Mouse (Mus musculus): ENCODE measurements around the gene Mri1.

The Mri1 gene

DNA sequence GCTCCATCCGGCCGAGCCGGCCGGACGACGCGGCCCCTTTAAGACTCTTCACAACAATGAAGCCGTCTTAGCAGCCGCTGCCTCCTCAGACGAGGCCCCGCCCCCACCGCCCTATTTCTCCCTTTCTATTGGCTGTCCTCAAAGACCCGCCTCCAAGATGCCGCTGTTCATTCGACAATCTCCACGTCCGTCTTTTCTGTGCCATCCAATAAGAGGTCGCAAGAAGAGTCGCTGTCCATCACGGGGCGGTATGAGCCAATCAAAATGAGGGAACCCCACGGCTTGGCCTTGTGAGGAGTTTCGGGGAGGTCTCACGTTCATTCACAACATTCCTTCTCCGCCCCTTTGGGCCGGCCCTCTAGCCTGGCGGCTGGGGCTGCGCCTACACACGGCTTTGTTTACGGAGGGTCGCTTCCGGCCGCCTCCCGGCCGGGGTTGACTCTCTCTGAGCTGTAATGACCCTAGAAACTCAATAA is 20.1 kb downstream of the Mri1 start, which contains the start of gene Zswim4:
Zswim4 (minus strand) TSS at position 58 of the 476 bp plus-strand sequence.
- in situ Hi-C loops (cut with MboI, MseI): no loop called here

DNA sequence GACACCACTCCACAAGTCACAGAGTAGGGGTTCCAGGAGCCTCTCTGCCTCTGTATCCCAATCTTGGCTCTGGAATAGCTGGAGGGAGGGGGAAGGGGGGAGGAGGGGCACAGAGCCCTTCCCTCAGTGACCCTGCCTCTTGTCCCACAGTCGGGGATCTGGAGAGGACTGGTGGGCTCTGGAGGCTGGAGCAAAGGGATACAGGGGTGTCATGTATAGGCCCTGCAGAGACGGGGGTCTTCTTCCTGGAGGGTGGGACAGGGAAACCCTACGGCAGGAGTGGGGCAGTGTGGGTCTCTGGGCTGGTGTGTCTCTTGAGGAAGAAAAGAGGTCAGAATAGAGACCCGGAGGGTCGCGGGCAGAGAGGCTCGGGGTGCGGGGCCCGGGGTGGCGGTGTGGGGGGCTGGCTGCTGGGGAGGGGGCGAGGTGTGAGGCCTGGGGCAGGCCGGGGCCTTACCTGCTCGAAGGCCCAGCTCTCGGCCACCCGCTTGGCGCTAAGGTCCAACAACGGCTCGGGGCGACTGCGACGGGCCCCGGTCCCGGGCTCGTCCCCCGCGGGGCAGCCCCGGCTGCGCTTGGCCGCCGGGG is 20.6 kb downstream of the Mri1 start:
- in situ Hi-C loops (cut with MboI, MseI): no loop called here

DNA sequence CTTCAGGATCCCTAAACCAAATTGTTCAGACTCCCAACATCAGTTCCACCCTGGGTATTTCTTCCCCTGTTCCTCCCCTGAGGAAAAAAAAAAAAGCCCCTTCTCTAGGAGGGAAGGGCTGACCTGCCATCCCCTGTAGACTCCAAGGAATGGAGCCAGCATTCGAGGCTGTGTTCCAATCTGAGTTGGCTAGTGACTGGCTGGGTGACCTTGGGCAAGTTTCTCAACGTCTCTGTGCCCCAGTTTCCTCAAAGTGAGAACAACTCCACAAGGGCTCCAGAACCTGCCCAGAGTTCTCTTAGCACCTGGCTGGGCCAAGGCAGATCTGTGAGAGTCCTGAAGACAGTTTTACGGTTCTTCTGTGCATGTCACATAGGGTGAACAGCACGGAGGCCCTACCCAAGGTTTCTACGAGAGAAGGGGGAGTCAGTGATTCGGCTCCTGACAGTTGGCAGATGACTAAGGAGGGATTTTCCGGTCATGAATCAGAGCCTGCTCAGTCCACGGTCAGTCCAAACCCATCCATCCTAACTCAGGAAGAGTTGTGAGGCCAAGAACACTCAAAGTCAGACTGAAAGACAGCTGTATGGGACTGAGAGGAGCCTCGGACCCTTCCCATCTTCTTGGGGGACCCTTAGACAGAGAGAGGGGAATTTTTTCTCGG is 21.2 kb downstream of the Mri1 start:
- in situ Hi-C loops (cut with MboI, MseI): no loop called here

DNA sequence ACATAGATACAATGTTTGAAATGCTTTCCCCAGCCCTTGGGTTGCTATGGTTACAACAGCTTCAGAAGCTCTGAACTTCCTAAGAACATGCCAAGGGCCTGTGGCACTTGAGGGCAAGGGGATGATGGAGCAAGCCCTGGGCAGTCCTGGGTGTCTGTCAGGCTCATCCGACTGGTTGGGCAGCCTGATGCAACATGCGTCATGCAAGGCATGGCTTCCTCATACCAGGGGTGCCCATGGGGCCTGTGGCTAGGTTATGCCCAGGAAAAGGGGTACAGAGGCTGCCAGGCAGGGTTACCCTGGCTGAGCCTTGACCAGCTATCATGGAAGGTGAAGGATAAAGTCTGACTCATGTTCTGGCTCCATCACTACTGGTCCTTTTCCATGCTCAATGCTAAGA is 24.1 kb downstream of the Mri1 start:
- in situ Hi-C loops (cut with MboI, MseI): no loop called here

DNA sequence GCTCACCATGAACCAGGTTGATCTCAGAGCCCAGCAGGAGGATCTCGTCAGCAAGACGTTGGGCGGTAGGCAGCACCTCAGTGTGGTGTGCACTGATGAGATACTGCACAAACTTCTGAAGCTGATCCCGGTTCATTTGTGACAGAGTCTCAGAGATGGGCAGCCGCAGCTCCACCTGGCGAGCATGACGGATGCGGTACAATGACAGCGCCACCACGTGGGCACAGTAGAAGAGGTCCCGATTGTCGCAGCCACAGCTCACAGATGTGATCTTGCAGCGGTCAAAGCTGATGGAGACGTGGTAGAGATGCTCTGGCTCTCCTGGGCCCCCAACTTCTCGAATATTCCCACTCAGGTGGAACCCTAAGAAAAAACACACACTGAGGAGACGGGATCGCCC is 26.4 kb downstream of the Mri1 start:
- in situ Hi-C loops (cut with MboI, MseI): no loop called here

DNA sequence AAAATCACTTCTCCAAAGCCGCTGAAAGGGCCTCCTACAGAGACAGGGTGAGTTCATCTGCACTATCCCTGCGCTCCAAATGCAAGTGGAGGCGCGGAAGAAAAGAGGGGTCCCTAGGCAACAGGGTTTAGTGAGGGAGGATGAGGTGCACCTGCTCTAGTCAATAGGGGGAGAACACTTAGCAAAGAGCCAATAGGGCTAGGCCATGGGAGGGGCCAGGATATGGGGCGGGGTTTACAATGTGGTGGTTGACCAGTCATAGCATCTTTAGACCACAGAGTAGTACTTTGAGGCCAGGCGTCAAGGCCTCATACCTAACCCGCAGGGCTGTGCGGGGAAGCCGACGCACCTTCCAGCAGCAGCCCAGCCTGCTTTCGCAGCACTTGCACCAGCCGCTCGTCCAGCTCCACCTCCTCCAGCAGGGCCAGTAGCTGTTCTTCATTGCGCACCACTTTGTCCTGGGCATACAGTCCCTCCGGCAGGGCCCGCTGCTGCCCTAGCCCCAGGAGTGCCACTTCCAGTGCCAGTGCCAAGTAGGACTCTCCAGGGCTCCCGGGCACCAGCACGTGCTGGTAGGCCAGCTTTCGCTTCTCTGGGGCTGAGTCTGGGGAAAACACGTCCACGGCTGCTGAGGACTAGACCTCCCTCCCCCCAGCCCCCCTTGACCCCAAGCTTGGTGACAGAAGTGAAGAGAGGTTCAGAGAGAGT is 33.6 kb downstream of the Mri1 start:
- in situ Hi-C loops (cut with MboI, MseI): loop anchor here (5.0 kb wide), 1 partner anchor 56 kb away; no protein-coding TSS in a partner anchor

DNA sequence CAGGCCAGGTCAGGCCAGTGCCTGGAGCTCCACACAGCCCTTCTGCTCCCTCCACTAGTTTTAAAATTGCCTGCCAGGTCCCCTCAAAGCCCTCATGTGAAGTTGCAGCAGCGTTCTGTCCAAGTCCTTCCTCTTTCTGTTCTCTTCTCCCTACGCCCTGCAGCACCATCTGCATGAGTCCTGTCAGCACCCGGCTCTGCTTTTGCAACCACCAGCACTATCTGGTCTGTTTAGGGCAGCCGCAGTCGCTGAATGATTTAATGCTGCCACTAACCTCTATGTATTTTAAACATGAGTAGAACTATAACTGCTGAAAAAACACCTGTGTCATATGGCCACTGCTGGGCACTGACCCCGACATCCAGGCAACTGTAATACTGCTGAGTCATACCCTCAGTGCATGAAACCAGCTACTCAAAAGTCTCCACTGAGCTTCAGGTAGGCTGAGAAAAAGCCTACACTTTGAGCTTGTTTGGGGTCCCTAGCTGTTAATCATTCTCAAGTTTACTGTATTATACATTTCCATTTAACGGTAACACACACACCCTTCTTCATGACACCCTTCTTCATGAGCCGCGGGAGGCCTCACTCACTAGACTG is 34.5 kb downstream of the Mri1 start:
- in situ Hi-C loops (cut with MboI, MseI): loop anchor here (5.0 kb wide), 1 partner anchor 55 kb away; no protein-coding TSS in a partner anchor

DNA sequence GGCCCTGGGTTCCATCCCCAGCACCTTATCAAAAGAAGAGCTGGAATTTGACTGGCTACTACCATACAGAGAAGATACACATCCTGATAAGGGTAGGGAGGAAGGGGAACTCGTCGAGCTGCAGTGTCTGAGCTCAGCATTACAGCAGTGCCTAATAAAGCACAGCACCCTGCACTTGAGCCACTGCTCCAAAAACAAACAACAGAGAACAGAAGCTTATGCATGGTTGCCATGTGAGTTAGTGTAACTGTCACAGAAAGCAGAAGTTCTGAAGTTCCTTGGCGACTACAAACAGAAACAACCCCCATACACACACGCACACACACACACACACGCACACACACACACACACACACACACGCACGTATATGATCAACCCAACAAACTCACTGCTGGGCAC is 37.0 kb downstream of the Mri1 start:
- in situ Hi-C loops (cut with MboI, MseI): loop anchor here (5.0 kb wide), 1 partner anchor 53 kb away; no protein-coding TSS in a partner anchor

DNA sequence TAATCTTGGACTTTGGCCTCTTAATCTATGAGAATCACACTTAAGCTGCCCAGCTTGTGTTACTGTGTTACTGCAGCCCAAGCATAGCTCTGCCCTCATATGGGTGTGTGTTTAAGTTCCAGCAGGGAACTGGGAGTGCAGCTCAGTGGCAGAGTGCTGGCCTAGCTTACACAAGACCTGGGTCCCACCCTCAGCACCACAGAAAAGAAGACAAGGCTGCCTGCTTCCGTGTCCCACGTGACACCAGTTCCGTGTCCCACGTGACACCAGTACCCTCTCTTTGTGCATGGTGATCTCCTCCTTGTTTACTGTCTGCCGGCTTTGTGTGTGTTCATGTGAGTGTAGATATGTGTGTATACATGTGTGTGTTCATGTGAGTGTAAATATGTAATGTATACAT is 39.0 kb downstream of the Mri1 start:
- in situ Hi-C loops (cut with MboI, MseI): no loop called here

DNA sequence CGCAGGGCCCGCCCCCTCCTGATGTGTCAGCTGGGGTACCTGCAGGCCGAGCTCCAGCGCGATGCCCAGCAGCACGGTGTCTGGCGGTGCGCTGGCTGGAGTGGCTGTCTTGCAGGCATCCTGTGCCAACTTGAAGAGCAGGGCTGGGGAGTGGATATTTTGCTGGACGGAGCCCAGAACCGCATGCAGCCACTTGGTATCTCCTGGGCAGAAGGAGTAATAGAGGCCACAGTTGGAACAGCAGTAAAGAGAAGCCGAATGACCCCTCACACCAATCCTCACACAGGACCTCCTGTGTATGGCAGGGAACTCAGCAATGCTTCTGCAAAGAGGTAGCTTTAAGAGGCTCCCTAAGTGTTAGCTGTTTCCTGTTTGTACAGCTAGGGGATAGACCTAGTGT is 39.9 kb downstream of the Mri1 start:
- in situ Hi-C loops (cut with MboI, MseI): no loop called here

DNA sequence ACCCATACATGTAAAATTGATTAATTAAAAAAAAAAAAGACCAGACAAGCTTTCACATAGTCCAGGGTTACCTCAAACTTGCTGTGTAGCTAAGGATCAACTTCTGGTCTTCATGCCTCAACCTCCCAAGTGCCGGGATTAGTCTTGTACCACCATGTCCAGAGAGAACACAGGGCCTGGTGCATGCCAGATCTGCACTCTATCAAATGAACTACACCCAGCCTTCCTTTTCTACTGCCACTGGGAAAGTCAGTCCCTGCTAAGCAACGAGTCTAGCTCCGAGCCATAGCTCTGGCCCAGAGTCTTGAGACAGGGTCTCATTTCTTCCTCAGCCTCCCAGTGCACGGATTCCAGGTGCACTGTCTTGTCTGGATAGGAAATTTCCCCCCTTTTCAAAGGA is 43.8 kb downstream of the Mri1 start:
- in situ Hi-C loops (cut with MboI, MseI): no loop called here

DNA sequence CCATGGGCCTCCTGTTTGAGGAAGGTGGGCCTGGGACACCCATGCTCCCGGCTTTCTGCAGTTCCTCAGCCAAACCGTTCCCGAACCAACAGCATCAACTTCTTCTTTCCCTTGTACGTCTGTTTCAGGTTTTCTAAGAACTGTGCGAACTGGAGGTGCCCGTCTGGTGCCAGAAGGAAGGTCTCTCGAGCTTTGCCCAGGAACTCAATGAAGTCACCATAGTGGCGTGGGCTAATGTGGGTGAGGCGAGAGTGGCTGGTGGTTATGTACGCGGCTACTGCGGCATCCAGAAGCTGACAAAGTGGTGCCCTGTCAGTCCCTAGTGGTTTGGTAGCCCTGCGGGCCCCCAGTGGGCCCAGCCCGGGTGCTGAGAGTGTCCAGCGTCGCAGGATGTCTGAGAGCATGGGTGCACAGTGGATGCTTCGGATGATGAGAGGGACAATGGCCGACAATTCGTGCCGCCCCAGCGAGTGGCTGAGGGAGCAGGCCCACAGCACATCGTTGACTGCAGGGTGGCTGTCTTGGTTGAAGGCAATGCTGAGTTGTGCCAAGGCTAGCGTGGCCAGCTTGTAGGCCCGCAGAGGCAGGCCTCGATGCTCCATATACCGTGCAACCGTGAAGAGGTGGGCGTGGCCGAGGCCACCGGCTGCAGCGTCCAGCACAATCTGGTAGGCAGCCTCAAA is 45.1 kb downstream of the Mri1 start:
- in situ Hi-C loops (cut with MboI, MseI): no loop called here

DNA sequence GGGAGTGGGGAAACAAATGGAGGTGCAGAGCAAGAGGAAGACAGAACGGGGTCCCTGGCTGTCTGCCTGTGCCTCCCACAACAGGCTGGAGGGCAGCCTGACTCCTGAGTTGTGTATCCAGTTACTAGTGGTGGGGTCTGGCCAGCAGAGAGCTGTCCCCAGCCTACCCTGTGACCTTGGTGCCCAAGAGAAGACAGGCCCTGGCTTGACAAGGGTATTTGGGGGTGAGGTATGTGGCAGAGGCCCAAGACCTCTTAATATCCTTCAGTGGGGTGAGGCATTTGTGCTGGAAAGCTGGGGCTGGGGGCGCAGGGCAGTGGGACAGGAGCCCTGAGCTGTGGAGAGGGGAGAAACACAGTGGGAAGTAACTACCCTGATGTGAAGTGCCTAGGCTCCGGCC is 45.9 kb downstream of the Mri1 start:
- in situ Hi-C loops (cut with MboI, MseI): no loop called here

DNA sequence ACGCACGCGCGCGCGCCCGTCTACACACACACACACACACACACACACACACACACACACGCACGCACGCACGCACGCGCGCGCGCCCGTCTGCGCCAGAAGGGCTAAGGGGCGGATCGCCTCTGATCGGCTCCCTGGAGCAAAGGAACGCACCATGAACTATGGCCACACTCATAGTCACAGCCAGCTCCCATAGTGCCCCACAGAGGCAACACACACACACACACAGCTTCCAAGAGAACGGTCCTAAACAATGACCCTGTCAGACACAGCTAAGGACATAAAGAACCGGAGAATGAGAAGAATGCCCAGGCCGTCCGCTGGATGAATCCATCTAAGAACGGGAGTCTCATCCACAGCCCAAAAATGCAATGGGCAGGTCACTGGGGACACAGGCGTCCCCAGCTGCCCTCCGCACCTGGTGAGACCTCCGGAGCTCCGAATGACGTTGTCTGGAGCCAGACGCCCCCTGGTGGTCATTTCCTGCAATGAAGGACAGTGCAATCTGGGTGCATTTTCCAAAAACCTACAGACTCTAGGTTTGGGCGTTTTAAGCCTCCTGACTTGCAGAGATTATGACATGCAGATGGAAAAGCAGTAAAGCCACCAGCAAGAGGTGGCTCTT is 46.8 kb downstream of the Mri1 start:
- in situ Hi-C loops (cut with MboI, MseI): no loop called here

DNA sequence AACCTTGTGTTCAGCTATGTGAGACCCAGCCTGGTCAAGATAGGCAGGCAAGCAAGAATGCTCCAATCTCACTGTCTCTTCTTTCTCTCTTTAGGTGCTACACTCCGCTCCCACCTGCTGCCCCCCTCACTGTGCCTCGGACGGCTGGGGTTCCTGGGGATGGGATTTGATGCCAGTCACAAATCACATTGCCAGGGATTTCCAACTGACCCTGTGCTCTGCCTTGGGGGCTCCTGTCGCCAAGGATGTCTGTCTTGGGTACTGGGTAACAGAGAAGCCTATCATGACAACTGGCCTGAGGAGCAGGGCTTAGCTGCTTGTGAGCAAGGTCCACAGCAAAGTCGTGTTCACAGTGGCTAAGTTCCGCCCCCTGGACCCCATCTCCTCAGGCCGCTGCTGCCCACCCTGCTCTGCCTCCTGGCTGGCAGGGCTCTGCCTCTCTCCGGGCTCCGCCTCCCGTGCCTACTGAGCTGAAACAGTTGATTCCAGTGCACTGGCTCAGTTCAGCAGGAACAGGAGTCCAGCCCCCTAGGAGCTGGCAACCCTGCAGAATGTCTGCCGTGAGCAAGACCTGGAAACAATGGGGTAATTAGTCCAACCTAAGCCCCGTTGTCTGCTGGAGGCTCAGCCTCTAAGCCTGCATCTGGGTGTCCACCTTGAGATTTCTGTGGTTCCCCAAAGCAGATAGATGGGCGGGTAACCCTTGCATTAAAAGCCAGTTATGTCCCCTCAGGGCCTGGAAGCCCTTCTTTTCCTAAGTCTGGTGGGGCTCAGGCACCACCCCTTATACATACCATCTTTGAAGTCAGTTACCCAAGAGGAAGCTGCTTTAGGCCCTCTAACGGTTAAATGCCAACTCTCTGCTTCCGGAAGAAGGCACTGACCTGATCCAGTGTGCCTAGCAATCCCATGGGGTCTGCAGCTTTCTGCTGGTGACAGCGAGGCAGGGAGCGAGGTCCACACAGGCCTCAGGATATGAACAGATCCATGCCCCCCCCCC is 48.4 kb downstream of the Mri1 start:
- in situ Hi-C loops (cut with MboI, MseI): no loop called here

DNA sequence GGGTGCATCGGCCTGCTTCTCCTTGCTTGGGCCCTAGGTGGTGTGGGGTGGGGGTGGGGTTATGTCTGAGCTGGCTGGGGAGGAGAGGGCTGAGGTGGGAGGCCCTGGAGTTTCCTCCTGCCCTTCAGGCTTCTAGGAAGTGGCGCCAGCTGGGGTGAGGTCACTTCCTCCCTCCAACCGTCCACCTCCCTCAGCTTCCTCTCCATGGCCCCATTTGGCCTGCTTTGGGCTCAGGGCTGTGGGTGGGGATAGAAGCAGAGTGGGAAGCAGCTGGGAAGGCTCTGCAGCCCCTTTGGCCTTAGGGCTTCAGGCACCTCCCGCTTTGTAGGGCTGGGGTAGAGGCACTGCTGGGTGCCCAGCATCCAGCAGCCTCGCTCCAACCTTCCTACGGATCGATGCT is 49.3 kb downstream of the Mri1 start:
- in situ Hi-C loops (cut with MboI, MseI): no loop called here

DNA sequence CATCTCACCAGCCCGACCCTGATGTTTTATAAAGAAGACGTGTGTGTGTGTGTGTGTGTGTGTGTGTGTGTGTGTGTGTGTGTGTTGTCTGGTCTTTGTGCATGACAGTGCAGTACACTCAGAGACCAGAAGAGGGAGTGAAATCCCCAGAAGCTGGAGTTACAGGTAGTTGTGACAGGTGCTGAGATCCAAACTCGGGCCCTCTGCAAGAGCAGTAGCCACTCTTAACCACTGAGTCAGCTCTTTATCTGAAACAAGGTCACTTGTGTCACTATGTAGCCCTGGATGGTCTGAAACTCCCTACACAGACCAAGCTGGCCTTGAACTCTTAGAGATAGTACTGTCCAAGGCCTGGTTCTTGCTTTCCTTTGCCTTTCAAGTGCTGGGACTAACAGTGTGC is 50.5 kb downstream of the Mri1 start:
- in situ Hi-C loops (cut with MboI, MseI): no loop called here

DNA sequence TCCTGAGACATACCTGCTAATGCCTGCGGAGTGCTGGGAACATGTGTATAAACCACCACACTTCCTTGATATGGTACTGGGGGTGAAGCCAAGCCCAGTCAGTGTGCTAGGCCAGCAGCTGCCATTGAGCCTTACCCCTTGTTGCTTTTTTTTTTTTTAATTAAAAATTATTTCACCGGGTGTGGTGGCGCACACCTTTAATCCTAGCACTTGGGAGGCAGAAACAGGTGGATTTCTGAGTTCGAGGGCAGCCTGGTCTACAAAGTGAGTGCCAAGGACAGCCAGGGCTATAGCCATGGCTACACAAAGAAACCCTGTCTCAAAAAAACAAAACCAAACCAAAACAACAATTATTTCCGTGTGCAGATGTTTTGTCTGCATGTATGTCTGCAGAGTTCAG is 52.1 kb downstream of the Mri1 start:
- in situ Hi-C loops (cut with MboI, MseI): no loop called here

DNA sequence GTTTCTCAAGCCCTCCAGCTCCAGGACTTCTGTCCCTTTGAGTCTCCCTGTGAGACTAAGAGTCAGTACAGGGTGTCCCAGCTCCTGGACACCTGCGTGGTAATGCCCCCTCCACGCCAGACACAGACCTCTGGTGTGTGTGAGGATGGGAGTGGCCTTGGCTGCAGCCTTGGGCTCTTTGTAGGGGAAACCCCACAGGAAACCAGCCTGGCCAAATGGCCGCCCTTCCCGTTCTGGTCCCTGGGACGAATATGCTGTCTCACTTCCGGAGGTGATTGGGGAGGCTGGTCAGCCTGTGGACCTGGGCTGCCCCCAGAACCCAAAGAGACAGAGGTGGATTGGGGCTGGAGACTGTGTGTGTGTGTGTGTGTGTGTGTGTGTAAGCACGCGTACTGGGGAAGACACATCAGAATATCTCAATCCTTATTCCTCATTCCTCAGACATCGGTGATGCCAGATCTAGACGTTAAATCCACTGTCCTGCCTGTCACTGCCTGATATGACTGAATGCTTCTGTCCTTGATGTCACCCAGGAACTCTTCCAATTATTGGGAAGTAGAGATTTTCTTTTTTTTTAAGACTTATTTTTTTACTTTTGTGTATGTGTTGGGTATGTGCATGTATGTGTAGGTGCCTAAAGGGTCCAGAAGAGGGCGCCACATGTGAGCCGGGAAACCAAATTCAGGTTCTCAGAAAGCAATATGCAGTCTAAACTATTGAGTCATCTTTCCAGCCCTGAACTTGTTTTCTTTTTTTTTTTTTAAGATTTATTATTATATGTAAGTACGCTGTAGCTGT is 53.0 kb downstream of the Mri1 start:
- in situ Hi-C loops (cut with MboI, MseI): loop anchor here (5.0 kb wide), 1 partner anchor 453 kb away; no protein-coding TSS in a partner anchor
